Mouse (Mus musculus) spleen, postnatal 4 days (tissue): ENCODE measurements at regions not wholly inside any gene's neighbourhood (a gene's known extent, or its start where the extent isn't known, plus 50 kb on each side); places are given as distances from the start of the nearest gene placed in this dataset.

Experiments used
- DNase-seq, 2 experiments: peaks; one replicate each; pipeline ENCODE4 v3.0.0; 2022; ENCODE audit warnings: low spot score in 2 of 2

- DNase-seq, result no peak
Measured at GRCm38 (mm10) chr13:18063677-18064076, 70.5 kb upstream of the Yae1d1 start.

- DNase-seq, result no peak
Measured at GRCm38 (mm10) chr13:18060265-18060664, 67.1 kb upstream of the Yae1d1 start.

GRCm38 (mm10) chr13:18057231-18057912 lies 64.2 kb upstream of the Yae1d1 start:
- DNase-seq, result peak in 1 of 2 experiments; percentile 62

- no peak for DNase-seq
Measured at GRCm38 (mm10) chr13:18056816-18057215, 63.7 kb upstream of the Yae1d1 start.

- no peak for DNase-seq
Measured at GRCm38 (mm10) chr13:18043154-18043553, 50.0 kb upstream of the Yae1d1 start.
